In the genomic region with DNA sequence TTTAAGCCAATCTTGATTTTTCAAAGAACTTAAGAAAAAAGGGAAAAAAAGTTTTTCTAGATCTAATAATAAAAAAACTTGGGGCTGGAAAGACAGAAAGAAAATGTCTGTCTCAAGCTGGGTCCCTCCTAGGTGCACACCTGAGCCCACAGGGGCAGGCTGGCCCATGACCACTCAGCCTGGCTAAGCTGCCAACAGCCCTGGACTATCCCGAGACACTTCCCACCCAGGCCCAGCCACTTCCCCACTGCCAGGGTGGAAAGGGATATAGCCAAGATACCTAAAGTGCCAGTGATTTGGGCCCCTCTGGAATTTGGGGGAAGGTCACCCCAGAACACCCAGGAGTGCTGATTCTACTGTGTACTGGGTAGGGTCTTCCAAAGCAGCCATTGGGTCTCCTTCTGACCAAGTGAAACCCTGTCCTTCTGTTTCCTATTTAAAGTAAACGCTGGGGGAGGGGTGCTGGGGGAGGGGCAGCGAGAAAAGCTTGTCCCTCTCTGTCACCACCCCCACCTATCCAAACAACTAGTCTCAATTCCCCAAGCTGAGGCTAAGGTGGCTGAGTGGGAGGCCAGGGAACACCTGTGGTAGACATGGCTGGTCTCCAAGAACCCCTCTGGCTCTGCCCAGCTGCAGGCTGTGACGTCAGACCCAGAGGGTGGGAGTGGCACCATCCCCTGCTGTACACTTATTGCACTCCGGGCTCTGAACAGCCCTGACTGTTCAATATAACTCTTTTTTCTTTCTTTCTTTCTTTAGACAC, we compare ENCODE assay signal across 9 mouse cellular contexts.
DNase-seq lines count a peak whose midpoint lies in the region; ATAC-seq lines count a peak whose summit lies in the region.
"Had no signal": no experiment of that assay in that cellular context is flagged by ENCODE, and none has a peak within 500 bp of the region (broad histone marks: within the 10 kb centered on the region; RNA-seq: fewer than 3 reads in every experiment).

No protein-coding gene starts in this region.

- H3K9me3 ChIP-seq in hindbrain, embryonic 12.5 days (replicated peaks) = no peaks in the 10 kb centered on the region
- no peaks in the 10 kb centered on the region for H3K9me3 ChIP-seq in hindbrain, embryonic 14.5 days (ENCODE audit: control insufficient read depth, low read length)
- no peaks in the 10 kb centered on the region for H3K9me3 ChIP-seq in heart, embryonic 15.5 days (replicated peaks)
- H3K9me3 ChIP-seq in neural tube, embryonic 15.5 days (replicated peaks) = no peaks in the 10 kb centered on the region
- H3K9me3 ChIP-seq: megakaryocyte, embryonic 14.5 days had no signal

- H3K4me3 ChIP-seq in hindbrain, embryonic 12.5 days = no peak overlapping the region
- no peak overlapping the region for H3K4me3 ChIP-seq in hindbrain, embryonic 14.5 days (replicated peaks; ENCODE audit: low read length)
- H3K4me3 ChIP-seq in heart, embryonic 15.5 days = no peak overlapping the region
- H3K4me3 ChIP-seq in neural tube, embryonic 15.5 days (replicated peaks) = no peak overlapping the region
- H3K4me3 ChIP-seq: megakaryocyte, embryonic 14.5 days had no signal

- H3K27ac ChIP-seq in hindbrain, embryonic 12.5 days = peak overlapping the region; percentile 40; the same call in 1 of the 2 replicates
- H3K27ac ChIP-seq in hindbrain, embryonic 14.5 days = no peak overlapping the region
- peak overlapping the region; percentile 58 for H3K27ac ChIP-seq in heart, embryonic 15.5 days
- H3K27ac ChIP-seq in neural tube, embryonic 15.5 days (replicated peaks) = no peak overlapping the region

- peaks cover 26% of the 10 kb centered on the region for H3K4me1 ChIP-seq in hindbrain, embryonic 12.5 days
- peaks cover 13% of the 10 kb centered on the region for H3K4me1 ChIP-seq in hindbrain, embryonic 14.5 days (replicated peaks; ENCODE audit: control insufficient read depth, insufficient read depth, low read length)
- H3K4me1 ChIP-seq in heart, embryonic 15.5 days (replicated peaks) = peaks cover 37% of the 10 kb centered on the region
- H3K4me1 ChIP-seq in neural tube, embryonic 15.5 days = peaks cover 38% of the 10 kb centered on the region

- ATAC-seq in hindbrain, embryonic 12.5 days (ENCODE audit: low FRiP score) = no peak
- no peak for ATAC-seq in hindbrain, embryonic 14.5 days (ENCODE audit: low FRiP score)
- ATAC-seq in CD4-positive, CD25-positive, alpha-beta regulatory T cell, adult 4 months = peak; percentile 38
- ATAC-seq in heart, embryonic 15.5 days (replicated peaks; ENCODE audit: insufficient number of reproducible peaks, insufficient read depth, low FRiP score, low read depth) = 0 out of 2 replicates have a peak, but pooled peaks have one; percentile 15
- ATAC-seq in neural tube, embryonic 15.5 days (ENCODE audit: low FRiP score) = no peak

- no peaks in the 10 kb centered on the region for H3K27me3 ChIP-seq in hindbrain, embryonic 12.5 days
- H3K27me3 ChIP-seq in hindbrain, embryonic 14.5 days (ENCODE audit: control insufficient read depth, insufficient read depth, low read length) = no peaks in the 10 kb centered on the region
- no peaks in the 10 kb centered on the region for H3K27me3 ChIP-seq in heart, embryonic 15.5 days
- no peaks in the 10 kb centered on the region for H3K27me3 ChIP-seq in splenic B cell, adult 2 months (ENCODE audit: control insufficient read depth, insufficient read depth, low read length, poor library complexity, severe bottlenecking)
- H3K27me3 ChIP-seq in neural tube, embryonic 15.5 days (replicated peaks) = no peaks in the 10 kb centered on the region
- H3K27me3 ChIP-seq: megakaryocyte, embryonic 14.5 days had no signal

- no peak overlapping the region for H3K9ac ChIP-seq in hindbrain, embryonic 12.5 days
- no peak overlapping the region for H3K9ac ChIP-seq in hindbrain, embryonic 14.5 days
- no peak overlapping the region for H3K9ac ChIP-seq in heart, embryonic 15.5 days
- H3K9ac ChIP-seq in neural tube, embryonic 15.5 days (replicated peaks) = no peak overlapping the region

- DNase-seq in hindbrain, embryonic 14.5 days (ENCODE audit: low spot score) = no peak
- DNase-seq in splenic B cell, adult 2 months (ENCODE audit: low read depth, low spot score) = peak; percentile 58
- no peak for DNase-seq in layer of hippocampus, adult 11-12 months (ENCODE audit: low spot score)
- no peak for DNase-seq in urinary bladder, postnatal 4 days (ENCODE audit: low spot score in 2 of 2)

- no peak overlapping the region for H3K4me2 ChIP-seq in hindbrain, embryonic 12.5 days (replicated peaks)
- no peak overlapping the region for H3K4me2 ChIP-seq in hindbrain, embryonic 14.5 days (replicated peaks)
- H3K4me2 ChIP-seq in heart, embryonic 15.5 days = 0 out of 2 replicates have a peak overlapping the region, but pooled peaks have one; percentile 20
- no peak overlapping the region for H3K4me2 ChIP-seq in neural tube, embryonic 15.5 days

- H3K36me3 ChIP-seq in hindbrain, embryonic 12.5 days = no peaks in the 10 kb centered on the region
- no peaks in the 10 kb centered on the region for H3K36me3 ChIP-seq in hindbrain, embryonic 14.5 days (replicated peaks; ENCODE audit: control insufficient read depth, insufficient read depth)
- H3K36me3 ChIP-seq in heart, embryonic 15.5 days = no peaks in the 10 kb centered on the region
- H3K36me3 ChIP-seq in splenic B cell, adult 2 months (ENCODE audit: control insufficient read depth, insufficient read depth, low read length, poor library complexity, severe bottlenecking) = no peaks in the 10 kb centered on the region
- H3K36me3 ChIP-seq in neural tube, embryonic 15.5 days = no peaks in the 10 kb centered on the region

- 36% methylated on average over 5 of the region's 5 CpGs for WGBS in hindbrain, embryonic 12.5 days
- WGBS in hindbrain, embryonic 14.5 days = 43% methylated on average over 5 of the region's 5 CpGs
- 19% methylated on average over 5 of the region's 5 CpGs for WGBS in heart, embryonic 15.5 days
- 45% methylated on average over 5 of the region's 5 CpGs for WGBS in neural tube, embryonic 15.5 days

Comparison
In these comparisons a context has a peak if more than half of its experiments do, and no peak if none do; other contexts are left out.
1. H3K27ac ChIP-seq: peak in hindbrain, embryonic 12.5 days (single experiment) and heart, embryonic 15.5 days (single experiment); none in hindbrain, embryonic 14.5 days (single experiment) and neural tube, embryonic 15.5 days (single experiment).
2. ATAC-seq: peak in CD4-positive, CD25-positive, alpha-beta regulatory T cell, adult 4 months (single experiment) and heart, embryonic 15.5 days (single experiment); none in hindbrain, embryonic 12.5 days (single experiment), hindbrain, embryonic 14.5 days (single experiment) and neural tube, embryonic 15.5 days (single experiment).